Mouse (Mus musculus) embryonic stem cell, embryonic (primary cell): ENCODE results near the gene Dcun1d1.

Experiments
- CTCF ChIA-PET, 4 experiments: fragments of 300-600 bp in 2 of 4; fragments of 350-600 bp in 2 of 4; sonication (Branson Sonifier 250); formaldehyde crosslinking; loops; one replicate each; lab custom pipeline; 2022; ENCODE audit warnings: inconsistent platforms in 2 of 4; lab: Charles Lee
- POLR2A ChIA-PET, 4 experiments: fragments of 300-600 bp in 2 of 4; fragments of 350-600 bp in 2 of 4; sonication (Branson Sonifier 250); formaldehyde crosslinking; loops; one replicate each; lab custom pipeline; 2022; ENCODE audit warnings: antibody characterized with exemption in 4 of 4, inconsistent platforms in 1 of 4; lab: Charles Lee

Gene Dcun1d1

GRCm38 (mm10) chr3:35899109-35899508 lies 38.1 kb downstream of the Dcun1d1 start:
- POLR2A ChIA-PET = interaction anchor here in 1 of 4 experiments (1.2 kb wide), 1 partner anchor 110 kb away, joined by 3 read pairs; no protein-coding TSS in a partner anchor
- CTCF ChIA-PET = no interaction called here

DNA sequence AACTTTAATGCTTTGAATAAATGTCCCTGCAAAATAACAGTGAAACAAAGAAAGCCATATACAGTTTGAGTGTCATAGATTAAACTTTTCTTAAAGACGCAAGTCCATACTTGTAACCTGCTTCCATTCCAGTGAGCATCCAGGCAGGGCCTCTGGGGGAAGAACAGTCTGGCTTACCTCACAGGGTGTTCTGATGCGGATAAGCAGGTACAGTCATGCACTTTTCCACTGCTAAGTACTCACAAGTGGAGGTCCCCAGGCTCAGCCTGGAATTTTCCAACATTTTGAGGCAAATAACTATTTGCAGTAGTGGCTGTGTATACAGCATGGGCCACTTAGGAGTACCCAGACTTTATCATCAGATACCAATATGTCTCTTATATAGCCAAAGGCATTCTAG lies 39.3 kb downstream of the Dcun1d1 start:
- POLR2A ChIA-PET = no interaction called here
- CTCF ChIA-PET = no interaction called here

DNA sequence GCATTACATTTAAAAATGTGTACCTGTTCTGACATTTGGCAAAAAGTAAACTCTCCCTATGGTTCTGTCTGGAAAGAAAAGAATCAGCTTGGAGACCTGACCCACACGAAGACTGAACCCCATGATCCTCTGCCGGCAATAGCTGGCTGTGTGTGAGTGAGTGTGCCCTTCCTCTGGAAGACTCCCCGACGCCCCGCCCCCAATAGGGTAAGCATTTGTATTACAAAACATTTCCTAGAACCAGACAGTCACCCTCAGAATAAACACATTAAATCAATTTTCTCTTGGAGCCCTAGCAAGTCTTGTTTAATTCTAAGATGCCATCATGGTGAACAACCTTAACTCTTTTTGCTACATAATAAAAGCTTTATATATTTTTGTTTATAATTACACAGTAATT lies 44.1 kb downstream of the Dcun1d1 start:
- ChIA-PET CTCF (interaction anchor here in 1 of 4 experiments (0.6 to 0.9 kb wide), 2 partner anchors 70 to 501 kb away, joined by 3 to 6 read pairs; no protein-coding TSS in a partner anchor), POLR2A (interaction anchor here in 2 of 4 experiments (0.6 to 2.3 kb wide), 7 partner anchors 15 to 720 kb away, joined by 3 to 12 read pairs (median 4); partner anchors contain the start of genes Bbs7 (in 1 of the 2) and Mccc1 (in 1 of the 2))

DNA sequence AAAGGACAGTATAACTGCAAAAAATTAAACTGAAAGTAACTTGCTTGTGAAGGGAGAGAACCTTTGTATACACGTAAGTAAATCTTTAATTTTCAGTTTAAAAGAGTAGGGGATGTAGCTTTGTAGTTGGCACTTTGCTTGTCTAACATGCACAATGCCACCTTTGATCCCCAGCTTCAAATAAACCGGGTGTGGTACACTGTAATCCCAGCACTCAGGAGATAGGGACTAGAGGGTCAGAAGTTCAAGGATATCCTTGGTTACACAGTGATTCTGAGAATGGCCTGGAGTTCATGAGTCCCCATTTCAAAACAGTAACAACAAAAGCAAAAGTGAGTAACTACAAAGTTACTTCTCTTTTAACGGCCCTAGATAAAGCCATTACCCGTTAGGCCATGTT lies 46.1 kb downstream of the Dcun1d1 start:
- POLR2A ChIA-PET = interaction anchor here in 1 of 4 experiments (0.8 kb wide), 1 partner anchor 42 kb away, joined by 3 read pairs; no protein-coding TSS in a partner anchor
- CTCF ChIA-PET = interaction anchor here in 1 of 4 experiments (0.6 kb wide), 1 partner anchor 42 kb away, joined by 3 read pairs; no protein-coding TSS in a partner anchor

GRCm38 (mm10) chr3:35889531-35889930 lies 47.7 kb downstream of the Dcun1d1 start:
- CTCF ChIA-PET = no interaction called here
- POLR2A ChIA-PET = no interaction called here

GRCm38 (mm10) chr3:35883267-35883666 lies 54.0 kb downstream of the Dcun1d1 start:
- POLR2A ChIA-PET = interaction anchor here in 1 of 4 experiments (0.5 kb wide), 1 partner anchor 366 kb away, joined by 3 read pairs; no protein-coding TSS in a partner anchor
- CTCF ChIA-PET = interaction anchor here in 2 of 4 experiments (0.6 kb wide), 2 partner anchors 80 to 189 kb away, joined by 3 read pairs; no protein-coding TSS in a partner anchor

DNA sequence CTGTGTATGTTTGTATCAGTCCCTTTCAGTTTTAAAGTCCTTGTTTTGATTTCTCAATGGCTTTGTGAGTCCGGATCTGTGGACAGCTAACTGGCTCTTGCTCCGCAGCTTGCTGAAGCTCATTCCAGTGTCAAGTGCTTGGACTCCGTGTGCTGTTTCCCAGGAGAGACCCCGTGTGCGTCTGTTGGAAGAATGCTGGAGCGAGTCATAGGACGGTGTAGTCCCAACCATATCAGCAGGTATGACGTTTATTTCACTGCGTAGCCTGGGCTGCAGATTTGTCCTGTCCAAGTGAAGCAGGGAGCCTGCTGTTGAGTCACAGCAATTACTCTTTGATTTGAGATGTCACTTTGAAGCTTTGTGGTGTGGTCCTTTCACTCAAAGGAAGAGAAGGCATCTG lies 87.9 kb downstream of the Dcun1d1 start:
- CTCF ChIA-PET = no interaction called here
- POLR2A ChIA-PET = no interaction called here
